Mouse (Mus musculus) CH12.LX (cell line): ENCODE results near the gene Asap2. TPM values are rescaled to one million over a fixed set of nuclear protein-coding genes. Genes with fewer than 3 reads are reported as not detected.

ENCODE experiments used
- DNase-seq: peaks from one replicate; pipeline ENCODE4 v3.0.0-alpha.2; 2013; ENCODE audit errors: extremely low read depth
- H3K27ac ChIP-seq: 2 replicates; pipeline ENCODE4 v1.5.1; 2012; ENCODE audit warnings: low read depth, mild to moderate bottlenecking, control low read depth, moderate library complexity; ENCODE audit not compliant: insufficient read depth
- H3K27me3 ChIP-seq: replicated peaks from 2 replicates; pipeline ENCODE3; 2012; ENCODE audit warnings: inconsistent platforms
- H3K36me3 ChIP-seq, 2 experiments: replicated peaks in 1 of 2; 2 replicates each; pipeline versions ENCODE3 to v1.6.1; 2012; ENCODE audit warnings: inconsistent platforms in 1 of 2, low read length in 1 of 2, mild to moderate bottlenecking in 1 of 2, mixed read lengths in 1 of 2, moderate library complexity in 1 of 2; ENCODE audit not compliant: control insufficient read depth in 1 of 2, insufficient read depth in 1 of 2
- H3K4me1 ChIP-seq, 2 experiments: 2 replicates each; pipeline ENCODE4 v1.6.1; 2012; ENCODE audit warnings: inconsistent platforms in 1 of 2, moderate library complexity in 1 of 2; ENCODE audit not compliant: insufficient read depth in 2 of 2, control insufficient read depth in 1 of 2
- H3K4me2 ChIP-seq: 2 replicates; pipeline ENCODE4 v1.6.1; 2012; ENCODE audit warnings: low read depth, mild to moderate bottlenecking, control low read depth; ENCODE audit not compliant: poor library complexity, insufficient read depth, severe bottlenecking
- H3K4me3 ChIP-seq, 3 experiments: fragments of 150-350 bp in 1 of 3; sonication (generic) in 1 of 3; replicated peaks in 1 of 3; 2 replicates each; pipeline versions ENCODE3 to v1.5.1; 2011 to 2012; ENCODE audit warnings: low read depth in 2 of 3, low read length in 2 of 3, mild to moderate bottlenecking in 2 of 3, moderate library complexity in 2 of 3, control low read depth in 1 of 3, improper control_type of control experiment in 1 of 3, inconsistent platforms in 1 of 3, mixed read lengths in 1 of 3; ENCODE audit not compliant: poor library complexity in 1 of 3
- H3K79me2 ChIP-seq: replicated peaks from 2 replicates; pipeline ENCODE4 v1.6.1; 2012; ENCODE audit warnings: mild to moderate bottlenecking, moderate library complexity; ENCODE audit not compliant: control insufficient read depth, poor library complexity, insufficient read depth, severe bottlenecking; ENCODE audit errors: extremely low read depth
- H3K9ac ChIP-seq: 2 replicates; pipeline ENCODE4 v1.6.1; 2012; ENCODE audit warnings: low read depth, mild to moderate bottlenecking, control low read depth, moderate library complexity; ENCODE audit not compliant: insufficient read depth
- H3K9me3 ChIP-seq: replicated peaks from 2 replicates; pipeline ENCODE3; 2012; ENCODE audit warnings: low read length, inconsistent platforms, mixed read lengths
- BHLHE40 ChIP-seq: IDR thresholded peaks from 2 replicates; pipeline ENCODE4 v1.6.1; 2011; ENCODE audit warnings: mild to moderate bottlenecking, low read depth, low read length, improper control_type of control experiment
- CHD1 ChIP-seq: IDR thresholded peaks from 2 replicates; pipeline ENCODE4 v1.6.1; 2012; ENCODE audit warnings: low read depth, low read length, improper control_type of control experiment, inconsistent platforms
- CHD2 ChIP-seq: IDR thresholded peaks from 2 replicates; pipeline ENCODE4 v1.6.1; 2011; ENCODE audit warnings: low read length, improper control_type of control experiment
- CTCF ChIP-seq, 2 experiments: IDR thresholded peaks in 1 of 2; conservative IDR thresholded peaks in 1 of 2; 2 replicates each; pipeline ENCODE4 v1.5.1; 2011 to 2012; ENCODE audit warnings: low read depth in 2 of 2, low read length in 2 of 2, improper control_type of control experiment in 1 of 2, inconsistent platforms in 1 of 2, mild to moderate bottlenecking in 1 of 2, moderate library complexity in 1 of 2
- E2F4 ChIP-seq: IDR thresholded peaks from 2 replicates; pipeline ENCODE4 v1.6.1; 2011; ENCODE audit warnings: low read depth, low read length, improper control_type of control experiment; ENCODE audit not compliant: insufficient replicate concordance
- ELF1 ChIP-seq: IDR thresholded peaks from 2 replicates; pipeline ENCODE4 v1.6.1; 2014; ENCODE audit warnings: low read depth, mild to moderate bottlenecking, inconsistent platforms, low read length, improper control_type of control experiment
- HCFC1 ChIP-seq: IDR thresholded peaks from 2 replicates; pipeline ENCODE4 v1.6.1; 2012; ENCODE audit warnings: low read depth, mild to moderate bottlenecking, inconsistent platforms, low read length, improper control_type of control experiment
- KAT2A ChIP-seq: IDR thresholded peaks from 2 replicates; pipeline ENCODE4 v1.6.1; 2012; ENCODE audit warnings: low read length, improper control_type of control experiment, inconsistent platforms; ENCODE audit not compliant: insufficient replicate concordance
- MAX ChIP-seq: IDR thresholded peaks from 2 replicates; pipeline ENCODE4 v1.6.1; 2011; ENCODE audit warnings: low read length, improper control_type of control experiment
- MXI1 ChIP-seq: IDR thresholded peaks from 2 replicates; pipeline ENCODE4 v1.6.1; 2011; ENCODE audit warnings: mild to moderate bottlenecking, low read depth, low read length, improper control_type of control experiment
- NELFE ChIP-seq: IDR thresholded peaks from 2 replicates; pipeline ENCODE4 v1.6.1; 2011; ENCODE audit warnings: low read depth, low read length, improper control_type of control experiment
- PAX5 ChIP-seq: IDR thresholded peaks from 2 replicates; pipeline ENCODE4 v1.6.1; 2012; ENCODE audit warnings: low read length, inconsistent platforms, mixed read lengths
- POLR2A ChIP-seq: IDR thresholded peaks from 2 replicates; pipeline ENCODE4 v1.6.1; 2011; ENCODE audit warnings: low read depth, mild to moderate bottlenecking, improper control_type of control experiment, low read length
- POLR2AphosphoS2 ChIP-seq: IDR thresholded peaks from 2 replicates; pipeline ENCODE4 v1.6.1; 2011; ENCODE audit warnings: low read depth, low read length, improper control_type of control experiment
- RAD21 ChIP-seq: IDR thresholded peaks from 2 replicates; pipeline ENCODE4 v1.6.1; 2011; ENCODE audit warnings: low read depth, mild to moderate bottlenecking, low read length, improper control_type of control experiment, moderate library complexity
- RCOR1 ChIP-seq: conservative IDR thresholded peaks from 2 replicates; pipeline ENCODE4 v1.6.1; 2012; ENCODE audit warnings: low read depth, mild to moderate bottlenecking, inconsistent platforms, low read length, improper control_type of control experiment
- SIN3A ChIP-seq: IDR thresholded peaks from 2 replicates; pipeline ENCODE4 v1.6.1; 2012; ENCODE audit warnings: low read length, improper control_type of control experiment, inconsistent platforms
- SMC3 ChIP-seq: IDR thresholded peaks from 2 replicates; pipeline ENCODE4 v1.6.1; 2011; ENCODE audit warnings: low read depth, low read length, improper control_type of control experiment
- TBP ChIP-seq: conservative IDR thresholded peaks from 2 replicates; pipeline ENCODE4 v1.6.1; 2011; ENCODE audit warnings: low read depth, low read length, improper control_type of control experiment
- UBTF ChIP-seq: IDR thresholded peaks from 2 replicates; pipeline ENCODE4 v1.6.1; 2012; ENCODE audit warnings: low read depth, mild to moderate bottlenecking, inconsistent platforms, low read length, improper control_type of control experiment, moderate library complexity
- USF1 ChIP-seq: IDR thresholded peaks from 2 replicates; pipeline ENCODE4 v1.6.1; 2014; ENCODE audit warnings: low read depth, mild to moderate bottlenecking, inconsistent platforms, low read length, improper control_type of control experiment
- USF2 ChIP-seq: conservative IDR thresholded peaks from 2 replicates; pipeline ENCODE4 v1.6.1; 2011; ENCODE audit warnings: low read depth, low read length, improper control_type of control experiment
- ZC3H11A ChIP-seq: IDR thresholded peaks from 2 replicates; pipeline ENCODE4 v1.6.1; 2012; ENCODE audit warnings: low read depth, mild to moderate bottlenecking, inconsistent platforms, low read length, improper control_type of control experiment
- ZKSCAN1 ChIP-seq: IDR thresholded peaks from 2 replicates; pipeline ENCODE4 v1.6.1; 2012; ENCODE audit warnings: low read depth, inconsistent platforms, low read length, improper control_type of control experiment, borderline replicate concordance
- ZNF384 ChIP-seq: IDR thresholded peaks from 2 replicates; pipeline ENCODE4 v1.6.1; 2012; ENCODE audit warnings: low read depth, low read length, improper control_type of control experiment, inconsistent platforms
- dilution Hi-C: fragments of 300-500 bp; cut with MboI; formaldehyde crosslinking; loops from 2 replicates; pipeline ENCODE4 v1.14.3; 2020; ENCODE audit warnings: low sequenced_read_pairs; ENCODE audit not compliant: extremely low pct_unique_long_range_greater_than_20kb, extremely low pct_ligation_motif_present
- in situ Hi-C: fragments of 300-500 bp; cut with MboI; formaldehyde crosslinking; loops from 3 replicates; pipeline ENCODE4 v1.14.3; 2019; ENCODE audit warnings: low sequenced_read_pairs, low pct_ligation_motif_present, low pct_unique_long_range_greater_than_20kb, mixed read lengths
- polyA plus RNA-seq: library from polyadenylated mRNA; unstranded; fragments of >175 nt; gene quantifications from 2 replicates; pipeline ENCODE4 v1.2.1, GENCODE M21; 2012; ENCODE audit warnings: low read depth; ENCODE audit not compliant: insufficient read length
- total RNA-seq, 2 experiments: library from RNA; depleted of rRNA; stranded (reverse); fragments of 300-350 nt in 1 of 2; fragments of >200 nt in 1 of 2; gene quantifications; 2 replicates each; pipeline ENCODE4 v1.2.3; 2012 to 2014

Asap2 gene
- total and polyA plus RNA-seq, 3 experiments = 0.17 to 0.64 (median 0.17) TPM

GRCm38 (mm10) chr12:21261521-21261920 is 271.3 kb downstream of the Asap2 start:
- Histone ChIP-seq H3K9ac (no peak overlapping the region), H3K4me3 (no peak overlapping the region), H3K79me2 (no peaks in the 10 kb centered on the region), H3K36me3 (peaks cover 0 to 37% of the 10 kb centered on the region in 2 experiments), H3K27ac (no peak overlapping the region), H3K4me1 (peaks cover 6 to 11% of the 10 kb centered on the region in 2 experiments; a peak in 3 of 4 replicates), H3K27me3 (no peaks in the 10 kb centered on the region), H3K4me2 (no peak overlapping the region), H3K9me3 (no peaks in the 10 kb centered on the region)
- no peak for DNase-seq
- in situ Hi-C loops = loop anchor here (25.0 kb wide), 1 partner anchor 174 kb away; no protein-coding TSS in a partner anchor
- TF ChIP-seq ZKSCAN1 (no peak), MAX (no peak), HCFC1 (no peak), E2F4 (no peak), NELFE (no peak), UBTF (no peak), TBP (no peak)
- dilution Hi-C loops = no loop called here

- Histone ChIP-seq H3K36me3 (peaks cover 2 to 49% of the 10 kb centered on the region in 2 experiments), H3K79me2 (no peaks in the 10 kb centered on the region), H3K4me2 (no peak overlapping the region), H3K4me1 (peaks cover 6 to 11% of the 10 kb centered on the region in 2 experiments; a peak in 3 of 4 replicates), H3K27me3 (no peaks in the 10 kb centered on the region), H3K9ac (no peak overlapping the region), H3K4me3 (no peak overlapping the region), H3K27ac (no peak overlapping the region), H3K9me3 (no peaks in the 10 kb centered on the region)
- TF ChIP-seq SMC3 (no peak), ELF1 (no peak), RAD21 (no peak), PAX5 (no peak), BHLHE40 (no peak), MXI1 (no peak), POLR2AphosphoS2 (no peak), KAT2A (no peak), RCOR1 (no peak), SIN3A (no peak), USF2 (no peak), CHD1 (no peak), ZNF384 (no peak), USF1 (no peak), CHD2 (no peak), MAX (no peak), ZKSCAN1 (no peak), ZC3H11A (no peak), CTCF (conservative IDR thresholded peaks at IDR 0.05 in 1 of 2, IDR thresholded peaks at IDR 0.05 in 1 of 2; ENCODE audit: low read depth in 2 of 2, low read length in 2 of 2) (no peak), POLR2A (no peak)
- in situ Hi-C loops = loop anchor here (25.0 kb wide), 1 partner anchor 176 kb away; no protein-coding TSS in a partner anchor
- dilution Hi-C loops = no loop called here
- DNase-seq = no peak
These were observed 273.0 kb downstream of the Asap2 start for GRCm38 (mm10) chr12:21263256-21263655.
